Mouse (Mus musculus) midbrain, embryonic 16.5 days (tissue): Measurements from ENCODE around the gene Itgb3bp. TPM values are rescaled to one million over a fixed set of nuclear protein-coding genes. Genes with fewer than 3 reads are reported as not detected.

Source experiments
- ATAC-seq: fragments of 200-750 bp; cut with Nextera tagmentation; 2 replicates; pipeline ENCODE4 v1.8.0; 2017; ENCODE audit warnings: moderate TSS enrichment
- H3K27ac ChIP-seq: fragments of 300-500 bp; sonication (generic); 2 replicates; pipeline ENCODE4 v1.5.1; 2014; ENCODE audit warnings: mild to moderate bottlenecking, low read length, mixed read lengths
- H3K27me3 ChIP-seq: fragments of 300-500 bp; sonication (generic); 2 replicates; pipeline ENCODE4 v1.6.1; 2014; ENCODE audit warnings: low read depth, low read length, mixed read lengths; ENCODE audit not compliant: control insufficient read depth, insufficient read depth
- H3K36me3 ChIP-seq: fragments of 300-500 bp; sonication (generic); 2 replicates; pipeline ENCODE4 v1.6.1; 2014; ENCODE audit warnings: mild to moderate bottlenecking, low read length, moderate library complexity, mixed read lengths; ENCODE audit not compliant: control insufficient read depth, insufficient read depth
- H3K4me1 ChIP-seq: fragments of 300-500 bp; sonication (generic); 2 replicates; pipeline ENCODE4 v1.6.1; 2014; ENCODE audit warnings: mild to moderate bottlenecking, low read length, mixed read lengths; ENCODE audit not compliant: control insufficient read depth, insufficient read depth
- H3K4me2 ChIP-seq: fragments of 300-500 bp; sonication (generic); 2 replicates; pipeline ENCODE4 v1.6.1; 2014; ENCODE audit warnings: mild to moderate bottlenecking, low read length, mixed read lengths
- H3K4me3 ChIP-seq: fragments of 300-500 bp; sonication (generic); 2 replicates; pipeline ENCODE4 v1.5.1; 2014; ENCODE audit warnings: low read depth, mild to moderate bottlenecking, low read length, moderate library complexity, mixed read lengths
- H3K9ac ChIP-seq: fragments of 300-500 bp; sonication (generic); 2 replicates; pipeline ENCODE4 v1.6.1; 2014; ENCODE audit warnings: low read depth, low read length, mixed read lengths
- H3K9me3 ChIP-seq: fragments of 300-500 bp; sonication (generic); replicated peaks from 2 replicates; pipeline ENCODE4 v1.6.1; 2014; ENCODE audit warnings: mild to moderate bottlenecking, low read length, mixed read lengths; ENCODE audit not compliant: control insufficient read depth, poor library complexity, severe bottlenecking
- WGBS: fragments of 180-500 bp; shearing (Covaris S2); extraction: QIAGEN DNeasy Blood & Tissue Kit; methylation state at CpG from one replicate; pipeline ENCODE4 v1.1.7; 2014; 5-methylcytosine and 5-hydroxymethylcytosine counted together
- polyA plus RNA-seq: library from polyadenylated mRNA; unstranded; fragments of >200 nt; fragmentation: Nextera tagmentation; extraction: Ambion mirVana; gene quantifications from 2 replicates; pipeline ENCODE4 v1.2.1, GENCODE M21; 2015

The Itgb3bp gene
- polyA plus RNA-seq, 1 experiment from 2014 or later = 12.4 TPM

GRCm38 (mm10) chr4:99958084-99958815 is 28.6 kb upstream of the Itgb3bp start:
- 73% methylated on average over 7 of the region's 7 CpGs for WGBS
- no peak overlapping the region for H3K9ac ChIP-seq
- no peak overlapping the region for H3K4me3 ChIP-seq
- no peaks in the 10 kb centered on the region; the same call in 1 of the 2 replicates for H3K36me3 ChIP-seq
- no peak overlapping the region for H3K4me2 ChIP-seq
- H3K9me3 ChIP-seq = no peaks in the 10 kb centered on the region
- H3K27ac ChIP-seq = no peak overlapping the region
- no peak for ATAC-seq
- 0 out of 2 replicates have a peak, but pooled peaks cover 4% of the 10 kb centered on the region for H3K4me1 ChIP-seq
- no peaks in the 10 kb centered on the region for H3K27me3 ChIP-seq

- Histone ChIP-seq H3K4me2 (no peak overlapping the region), H3K9me3 (no peaks in the 10 kb centered on the region)
Observed at GRCm38 (mm10) chr4:99957186-99957585, 27.6 kb upstream of the Itgb3bp start.

DNA sequence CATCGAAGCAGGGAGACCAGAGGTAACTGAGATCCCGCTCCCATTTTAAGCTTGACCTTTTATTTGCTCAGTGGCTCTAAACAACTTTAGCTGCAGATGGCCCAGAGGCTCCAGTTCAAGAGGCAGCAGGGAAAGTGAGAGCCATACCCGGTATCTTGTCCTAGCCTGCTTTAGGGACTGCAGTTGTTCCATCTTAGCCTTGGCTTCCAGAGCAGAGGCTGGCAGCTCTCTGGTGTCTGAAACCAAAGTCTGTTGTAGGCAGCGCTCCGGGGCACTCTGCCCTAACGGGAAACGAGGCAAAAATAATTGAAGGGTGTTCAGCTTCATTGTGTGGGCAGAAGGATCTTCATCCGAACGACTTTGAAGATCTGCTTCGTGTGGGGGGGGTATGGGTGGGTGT is 25.8 kb upstream of the Itgb3bp start:
- no peak overlapping the region for H3K9ac ChIP-seq
- 0 out of 2 replicates have a peak, but pooled peaks cover 4% of the 10 kb centered on the region for H3K4me1 ChIP-seq
- no peak overlapping the region for H3K4me2 ChIP-seq

More at GRCm38 (mm10) chr4:99957186-99957585, 27.6 kb upstream of the Itgb3bp start:
- 89% methylated on average over 4 of the region's 4 CpGs for WGBS
- Histone ChIP-seq H3K4me1 (0 out of 2 replicates have a peak, but pooled peaks cover 4% of the 10 kb centered on the region), H3K27ac (no peak overlapping the region), H3K36me3 (no peaks in the 10 kb centered on the region), H3K4me3 (no peak overlapping the region), H3K27me3 (no peaks in the 10 kb centered on the region), H3K9ac (no peak overlapping the region)
- ATAC-seq = no peak

DNA sequence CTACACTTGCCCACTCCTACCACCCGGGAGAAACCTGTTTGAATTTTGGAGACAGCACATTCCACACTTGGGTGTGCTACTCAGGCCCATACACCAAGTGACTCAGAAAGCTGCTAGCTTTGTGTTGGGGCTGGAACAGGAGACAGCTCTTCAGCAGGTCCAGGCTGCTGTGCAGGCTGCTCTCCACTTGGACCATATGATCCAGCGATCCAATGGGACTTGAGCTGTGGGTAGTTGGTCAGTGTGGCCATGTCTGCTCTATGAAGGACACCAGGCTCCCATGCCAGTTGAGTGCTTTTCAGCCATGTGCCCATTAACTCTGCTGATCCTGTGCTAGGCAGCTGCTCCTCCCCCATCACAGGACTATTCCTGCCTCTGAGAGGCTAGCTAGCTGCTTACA is 24.3 kb upstream of the Itgb3bp start:
- no peak for ATAC-seq
- no peak overlapping the region for H3K27ac ChIP-seq
- H3K27me3 ChIP-seq = no peaks in the 10 kb centered on the region
- 97% methylated on average over 2 of the region's 2 CpGs for WGBS
- H3K9ac ChIP-seq = no peak overlapping the region
- no peak overlapping the region for H3K4me2 ChIP-seq
- no peaks in the 10 kb centered on the region for H3K9me3 ChIP-seq
- H3K4me1 ChIP-seq = 0 out of 2 replicates have a peak, but pooled peaks cover 4% of the 10 kb centered on the region
- no peak overlapping the region for H3K4me3 ChIP-seq
- H3K36me3 ChIP-seq = no peaks in the 10 kb centered on the region

More for the DNA sequence above, 25.8 kb upstream of the Itgb3bp start:
- Histone ChIP-seq H3K36me3 (no peaks in the 10 kb centered on the region), H3K9me3 (no peaks in the 10 kb centered on the region), H3K27me3 (no peaks in the 10 kb centered on the region), H3K27ac (no peak overlapping the region), H3K4me3 (no peak overlapping the region)
- ATAC-seq = no peak
- WGBS = 87% methylated on average over 10 of the region's 10 CpGs

GRCm38 (mm10) chr4:99947896-99948295 is 18.3 kb upstream of the Itgb3bp start:
- Histone ChIP-seq H3K36me3 (no peaks in the 10 kb centered on the region), H3K4me3 (no peak overlapping the region), H3K4me1 (no peaks in the 10 kb centered on the region), H3K27me3 (no peaks in the 10 kb centered on the region), H3K9me3 (no peaks in the 10 kb centered on the region), H3K27ac (no peak overlapping the region), H3K9ac (no peak overlapping the region), H3K4me2 (no peak overlapping the region)
- ATAC-seq = no peak
- 96% methylated on average over 1 of the region's 1 CpGs for WGBS

DNA sequence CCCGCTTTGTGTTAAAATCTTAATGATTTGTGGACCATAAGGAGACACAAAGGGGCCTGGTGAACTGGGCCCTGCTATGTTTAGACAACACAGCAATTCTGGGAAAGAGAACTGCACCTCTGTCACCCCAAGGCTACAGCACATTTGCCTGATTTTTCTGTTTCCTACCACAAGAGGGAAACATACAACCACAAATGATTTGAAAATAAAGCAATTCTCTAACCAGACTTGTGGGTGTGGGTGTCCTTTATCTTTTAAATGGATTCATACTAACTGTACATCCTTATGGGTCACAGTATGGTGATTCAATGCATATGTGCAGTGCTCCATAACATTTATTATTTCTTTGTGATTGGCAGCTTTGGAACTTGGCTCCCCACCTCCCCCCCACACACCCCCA is 17.6 kb upstream of the Itgb3bp start:
- Histone ChIP-seq H3K9ac (no peak overlapping the region), H3K9me3 (no peaks in the 10 kb centered on the region), H3K27me3 (no peaks in the 10 kb centered on the region), H3K4me3 (no peak overlapping the region), H3K27ac (no peak overlapping the region), H3K36me3 (no peaks in the 10 kb centered on the region), H3K4me1 (no peaks in the 10 kb centered on the region), H3K4me2 (no peak overlapping the region)
- 86% methylated on average over 1 of the region's 1 CpGs for WGBS
- peak; percentile 68 for ATAC-seq

GRCm38 (mm10) chr4:99946516-99946915 is 16.9 kb upstream of the Itgb3bp start:
- H3K27ac ChIP-seq = no peak overlapping the region
- no peak overlapping the region for H3K4me3 ChIP-seq
- no peaks in the 10 kb centered on the region for H3K4me1 ChIP-seq
- no peaks in the 10 kb centered on the region for H3K9me3 ChIP-seq
- WGBS = 89% methylated on average over 2 of the region's 2 CpGs
- ATAC-seq = no peak
- H3K27me3 ChIP-seq = no peaks in the 10 kb centered on the region
- no peak overlapping the region for H3K4me2 ChIP-seq
- no peaks in the 10 kb centered on the region for H3K36me3 ChIP-seq
- no peak overlapping the region for H3K9ac ChIP-seq

DNA sequence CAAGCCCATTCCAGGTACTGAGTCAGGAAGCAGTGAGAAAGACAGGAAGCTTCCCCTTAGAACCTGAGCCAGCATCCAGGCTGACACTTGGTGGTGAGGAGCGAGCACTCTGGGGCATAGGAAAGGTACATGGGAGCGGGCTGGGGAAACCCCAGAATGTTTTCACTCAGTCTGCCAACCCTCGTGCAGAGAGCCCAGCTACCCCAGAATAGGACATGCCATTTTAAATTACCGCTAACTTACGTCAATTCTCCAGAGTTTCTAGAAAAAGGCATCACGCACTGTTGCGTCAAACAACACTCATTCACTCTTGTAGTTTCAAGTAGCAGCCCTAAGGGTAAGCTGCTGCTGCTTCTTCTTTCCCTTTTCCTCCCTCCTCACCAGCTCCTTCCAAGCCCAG is 15.4 kb upstream of the Itgb3bp start:
- Histone ChIP-seq H3K4me2 (no peak overlapping the region), H3K27me3 (no peaks in the 10 kb centered on the region), H3K36me3 (no peaks in the 10 kb centered on the region), H3K4me3 (no peak overlapping the region), H3K27ac (no peak overlapping the region), H3K9me3 (no peaks in the 10 kb centered on the region), H3K9ac (no peak overlapping the region), H3K4me1 (no peaks in the 10 kb centered on the region)
- WGBS = 94% methylated on average over 7 of the region's 7 CpGs
- ATAC-seq = no peak

DNA sequence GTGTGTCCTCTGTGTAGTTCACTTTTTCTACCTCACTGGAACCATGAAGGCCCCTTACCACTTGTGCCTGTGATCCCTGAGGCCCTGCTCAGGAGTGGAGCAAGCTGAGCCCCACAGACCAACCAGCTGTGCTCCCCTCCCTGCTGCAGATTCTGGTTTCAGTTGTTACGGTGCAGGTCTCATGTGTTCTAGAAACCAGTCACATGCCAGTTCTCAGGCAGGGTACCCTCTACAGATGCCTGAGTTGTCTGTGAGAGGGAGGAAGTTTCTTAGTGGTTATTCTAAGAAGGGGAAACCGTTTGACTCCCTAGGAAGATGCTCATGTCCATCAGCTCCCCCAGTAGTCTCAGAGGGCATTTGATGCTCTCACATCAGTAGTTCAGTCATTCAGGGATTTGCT is 15.0 kb upstream of the Itgb3bp start:
- Histone ChIP-seq H3K27me3 (no peaks in the 10 kb centered on the region), H3K36me3 (no peaks in the 10 kb centered on the region), H3K4me2 (no peak overlapping the region), H3K9me3 (no peaks in the 10 kb centered on the region), H3K9ac (no peak overlapping the region), H3K4me3 (no peak overlapping the region), H3K27ac (no peak overlapping the region), H3K4me1 (no peaks in the 10 kb centered on the region)
- 79% methylated on average over 2 of the region's 2 CpGs for WGBS
- no peak for ATAC-seq
